In genomic region chr10:127598607-127599006, GRCm38 (mm10) we compare ENCODE assay signal across 16 mouse cellular contexts. TPM values are rescaled to one million over a fixed set of nuclear protein-coding genes. Genes with fewer than 3 reads are reported as not detected.
DNase-seq lines count a peak whose midpoint lies in the region; ATAC-seq and TF ChIP-seq lines count a peak whose summit lies in the region.
"Had no signal": no experiment of that assay in that cellular context is flagged by ENCODE, and none has a peak within 500 bp of the region (broad histone marks: within the 10 kb centered on the region; RNA-seq: fewer than 3 reads in every experiment).

No protein-coding gene starts in this region.

- H3K4me3 ChIP-seq in layer of hippocampus, adult 2 months = no peak overlapping the region
- no peak overlapping the region for H3K4me3 ChIP-seq in bone marrow macrophage, adult 2 months (ENCODE audit: insufficient read depth, low read length)
- no peak overlapping the region for H3K4me3 ChIP-seq in embryonic facial prominence, embryonic 15.5 days (replicated peaks)
- H3K4me3 ChIP-seq: liver, embryonic 13.5 days had no signal

- TF ChIP-seq CTCF in layer of hippocampus, adult 2 months (conservative IDR thresholded peaks at IDR 0.05) = no peak
- TF ChIP-seq CTCF in bone marrow macrophage, adult 2 months (IDR thresholded peaks at IDR 0.05; ENCODE audit: low read depth, low read length) = no peak

- peak overlapping the region; percentile 71; the same call in 1 of the 2 replicates for H3K27ac ChIP-seq in layer of hippocampus, adult 2 months
- H3K27ac ChIP-seq in bone marrow macrophage, adult 2 months (ENCODE audit: insufficient read depth, low read depth, low read length) = peak overlapping the region; percentile 100
- H3K27ac ChIP-seq in embryonic facial prominence, embryonic 15.5 days (replicated peaks) = peak overlapping the region; percentile 89

- intact Hi-C loops in gastrocnemius, postnatal 14 days (cut with DNase I; ENCODE audit: low total_unique reads) = no loop called here

- no peaks in the 10 kb centered on the region for H3K27me3 ChIP-seq in embryonic facial prominence, embryonic 15.5 days
- H3K27me3 ChIP-seq: liver, embryonic 13.5 days had no signal

- ATAC-seq in embryonic facial prominence, embryonic 15.5 days (ENCODE audit: insufficient number of reproducible peaks, low FRiP score, low TSS enrichment, low read depth) = no peak
- ATAC-seq in cerebellum, adult (ENCODE audit: insufficient number of reproducible peaks, low FRiP score, low TSS enrichment) = no peak
- ATAC-seq: inflammation-experienced regulatory T-cells, adult 6 months had no signal

- H3K36me3 ChIP-seq in embryonic facial prominence, embryonic 15.5 days = peaks cover 49% of the 10 kb centered on the region

- no peaks in the 10 kb centered on the region for H3K9me3 ChIP-seq in embryonic facial prominence, embryonic 15.5 days (replicated peaks)
- H3K9me3 ChIP-seq: liver, embryonic 13.5 days had no signal

- H3K4me1 ChIP-seq in bone marrow macrophage, adult 2 months (ENCODE audit: control insufficient read depth, insufficient read depth, low read length) = peaks cover 87% of the 10 kb centered on the region
- H3K4me1 ChIP-seq in embryonic facial prominence, embryonic 15.5 days = peaks cover 73% of the 10 kb centered on the region

- H3K9ac ChIP-seq in embryonic facial prominence, embryonic 15.5 days = no peak overlapping the region
- H3K9ac ChIP-seq: liver, embryonic 13.5 days had no signal

- WGBS in embryonic facial prominence, embryonic 15.5 days = 66% methylated on average over 8 of the region's 8 CpGs

- DNase-seq in layer of hippocampus, adult 2 months (ENCODE audit: low spot score in 2 of 2) = no peak
- DNase-seq in layer of hippocampus, adult 11-12 months (ENCODE audit: low spot score) = no peak
- DNase-seq in lung, postnatal 36 days = peak; percentile 65
- no peak for DNase-seq in gastrocnemius, postnatal 14 days
- DNase-seq: adrenal gland, postnatal 36 days; cerebellum, adult 8-10 months; heart, postnatal 36 days; kidney, postnatal 4 days; liver, embryonic 13.5 days; right cerebral cortex, postnatal 25 days; thymus, postnatal 4 days had no signal

- no peak for TF ChIP-seq POLR2A in bone marrow macrophage, adult 2 months (IDR thresholded peaks at IDR 0.05; ENCODE audit: borderline replicate concordance, low read depth, low read length)

- H3K4me2 ChIP-seq in embryonic facial prominence, embryonic 15.5 days (replicated peaks) = no peak overlapping the region
- H3K4me2 ChIP-seq: liver, embryonic 13.5 days; midbrain, embryonic 11.5 days had no signal

RNA-seq across cellular contexts. Expression of gene Lrp1, which starts 22.3 kb away (rescaled TPM):
- total RNA-seq in layer of hippocampus, adult 2 months (2021) = 100 to 1,000 TPM; 288 to 310 TPM
- polyA plus RNA-seq in bone marrow macrophage, adult 2 months (2012; ENCODE audit: insufficient read depth, insufficient read length, missing spikeins) = 361 and 418 TPM in 2 replicates
- 161 and 163 TPM in 2 replicates for polyA plus RNA-seq in embryonic facial prominence, embryonic 15.5 days (2015; fragmentation: Nextera tagmentation; extraction: Ambion mirVana)
- total RNA-seq in gastrocnemius, postnatal 14 days (2021) = 100 to 1,000 TPM in 1 of 2 experiments, 10 to 100 TPM in 1; 73.8 to 101 TPM

RNA-seq across cellular contexts. Expression of gene Stat6, which starts 44.2 kb away (rescaled TPM):
- 1 to 10 TPM; 6.4 to 6.7 TPM for total RNA-seq in layer of hippocampus, adult 2 months (2021)
- 128 and 144 TPM in 2 replicates for polyA plus RNA-seq in bone marrow macrophage, adult 2 months (2012; ENCODE audit: insufficient read depth, insufficient read length, missing spikeins)
- 35.3 and 36.2 TPM in 2 replicates for polyA plus RNA-seq in embryonic facial prominence, embryonic 15.5 days (2015; fragmentation: Nextera tagmentation; extraction: Ambion mirVana)
- total RNA-seq in gastrocnemius, postnatal 14 days (2021) = 10 to 100 TPM; 16.1 to 16.6 TPM
